Mouse (Mus musculus) kidney, postnatal 0 days (tissue): Measurements from ENCODE around the gene 1700093K21Rik. TPM values are rescaled to one million over a fixed set of nuclear protein-coding genes. Genes with fewer than 3 reads are reported as not detected.

ENCODE experiments used
- ATAC-seq: fragments of 200-750 bp; cut with Nextera tagmentation; replicated peaks from 2 replicates; pipeline ENCODE4 v1.8.0; 2017; ENCODE audit warnings: low read depth, moderate number of reproducible peaks, moderate TSS enrichment, moderate library complexity; ENCODE audit not compliant: low FRiP score
- DNase-seq: peaks from one replicate; pipeline ENCODE4 v3.0.0-alpha.2; 2016; ENCODE audit warnings: low spot score
- H3K27ac ChIP-seq: fragments of 300-500 bp; sonication (generic); 2 replicates; pipeline ENCODE4 v1.5.1; 2014; ENCODE audit warnings: mild to moderate bottlenecking
- H3K27me3 ChIP-seq: fragments of 300-500 bp; sonication (generic); 2 replicates; pipeline ENCODE4 v1.6.1; 2014; ENCODE audit warnings: low read length, mixed read lengths; ENCODE audit not compliant: insufficient read depth
- H3K36me3 ChIP-seq: fragments of 300-500 bp; sonication (generic); 2 replicates; pipeline ENCODE4 v1.6.1; 2014; ENCODE audit warnings: low read length, mixed read lengths; ENCODE audit not compliant: insufficient read depth
- H3K4me1 ChIP-seq: fragments of 300-500 bp; sonication (generic); replicated peaks from 2 replicates; pipeline ENCODE4 v1.6.1; 2014; ENCODE audit warnings: antibody characterized with exemption, low read length, mixed read lengths; ENCODE audit not compliant: insufficient read depth
- H3K4me2 ChIP-seq: fragments of 300-500 bp; sonication (generic); 2 replicates; pipeline ENCODE4 v1.6.1; 2014; ENCODE audit warnings: mild to moderate bottlenecking, low read length, moderate library complexity, mixed read lengths
- H3K4me3 ChIP-seq: fragments of 300-500 bp; sonication (generic); replicated peaks from 2 replicates; pipeline ENCODE4 v1.5.1; 2014; ENCODE audit warnings: low read depth, low read length
- H3K9ac ChIP-seq: fragments of 300-500 bp; sonication (generic); 2 replicates; pipeline ENCODE4 v1.6.1; 2014; ENCODE audit warnings: low read depth, low read length
- H3K9me3 ChIP-seq: fragments of 300-500 bp; sonication (generic); replicated peaks from 2 replicates; pipeline ENCODE4 v1.6.1; 2016; ENCODE audit warnings: low read length, inconsistent platforms, mixed read lengths
- CTCF ChIP-seq: IDR thresholded peaks from 2 replicates; pipeline ENCODE4 v1.5.1; 2016; ENCODE audit warnings: antibody characterized with exemption, low read depth, mild to moderate bottlenecking, moderate library complexity
- WGBS: fragments of 180-500 bp; shearing (Covaris S2); extraction: QIAGEN DNeasy Blood & Tissue Kit; methylation state at CpG from one replicate; pipeline ENCODE4 v1.1.7; 2014; 5-methylcytosine and 5-hydroxymethylcytosine counted together
- polyA plus RNA-seq: library from polyadenylated mRNA; unstranded; fragments of >200 nt; fragmentation: Nextera tagmentation; extraction: Ambion mirVana; gene quantifications from 2 replicates; pipeline ENCODE4 v1.2.1, GENCODE M21; 2015

The 1700093K21Rik gene
- polyA plus RNA-seq: not detected in 2 replicates

GRCm38 (mm10) chr11:23520473-23521205, at the start of gene 1700093K21Rik:
Gene 1700093K21Rik (minus strand): TSS chr11:23521155.
- Histone ChIP-seq H3K4me1 (no peaks in the 10 kb centered on the region), H3K9me3 (no peaks in the 10 kb centered on the region), H3K4me3 (no peak within 1 kb of the TSS), H3K27ac (no peak within 1 kb of the TSS), H3K9ac (no peak within 1 kb of the TSS), H3K27me3 (no peaks in the 10 kb centered on the region), H3K4me2 (no peak within 1 kb of the TSS), H3K36me3 (no peaks in the 10 kb centered on the region)
- WGBS: 49% methylated on average over 5 of the region's 5 CpGs
- TF ChIP-seq CTCF: no peak
- DNase-seq (no peak), ATAC-seq (no peak)

- Histone ChIP-seq H3K27me3 (no peaks in the 10 kb centered on the region), H3K27ac (no peak overlapping the region), H3K36me3 (peaks cover 10% of the 10 kb centered on the region), H3K4me1 (no peaks in the 10 kb centered on the region), H3K9ac (no peak overlapping the region), H3K4me2 (no peak overlapping the region), H3K9me3 (no peaks in the 10 kb centered on the region), H3K4me3 (no peak overlapping the region)
- ATAC-seq: no peak
- TF ChIP-seq CTCF: no peak
- DNase-seq: no peak
- 93% methylated on average over 7 of the region's 7 CpGs for WGBS
These were observed 49.2 kb upstream of the 1700093K21Rik start for GRCm38 (mm10) chr11:23570130-23570529.

- TF ChIP-seq CTCF: peak; percentile 87
- ATAC-seq: peak; percentile 66
These were observed 44.8 kb upstream of the 1700093K21Rik start for GRCm38 (mm10) chr11:23565761-23566160.

DNA sequence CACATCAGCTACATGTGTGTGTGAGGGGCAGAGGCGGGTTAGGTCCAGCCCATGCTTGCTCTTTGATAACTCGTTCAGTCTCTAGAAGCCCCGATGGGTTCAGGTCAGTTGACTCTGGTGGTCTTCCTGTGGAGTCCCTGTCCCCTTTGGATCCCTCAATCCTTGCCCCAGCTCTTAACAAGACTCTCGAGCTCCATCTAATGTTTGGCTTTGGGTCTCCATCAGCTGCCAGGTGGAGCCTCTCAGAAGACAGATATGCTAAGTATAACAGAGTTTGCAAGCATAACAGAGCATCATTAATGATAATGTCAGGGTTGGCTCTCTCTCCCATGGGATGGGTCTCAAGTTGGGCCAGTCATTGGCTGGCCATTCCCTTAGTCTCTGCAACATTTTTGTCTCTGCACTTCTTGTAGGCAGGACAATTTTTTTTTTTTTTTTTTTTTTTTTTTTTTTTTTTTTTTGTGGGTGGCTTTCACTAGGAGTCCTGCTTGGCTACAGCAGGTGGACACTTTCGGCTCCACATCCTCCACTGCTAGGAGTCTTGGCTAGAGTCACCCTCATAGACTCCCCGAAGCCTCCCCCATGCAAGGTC, 36.2 kb upstream of the 1700093K21Rik start:
- Histone ChIP-seq H3K4me3 (no peak overlapping the region), H3K4me2 (no peak overlapping the region), H3K4me1 (no peaks in the 10 kb centered on the region), H3K27ac (no peak overlapping the region), H3K27me3 (no peaks in the 10 kb centered on the region), H3K9ac (no peak overlapping the region), H3K9me3 (no peaks in the 10 kb centered on the region), H3K36me3 (no peaks in the 10 kb centered on the region)
- 68% methylated on average over 6 of the region's 6 CpGs for WGBS
- TF ChIP-seq CTCF: peak; percentile 10; the same call in 1 of the 2 replicates
- ATAC-seq (no peak), DNase-seq (no peak)

More at GRCm38 (mm10) chr11:23565761-23566160, 44.8 kb upstream of the 1700093K21Rik start:
- no peaks in the 10 kb centered on the region for H3K9me3 ChIP-seq
- H3K4me1 ChIP-seq: no peaks in the 10 kb centered on the region
- H3K9ac ChIP-seq: no peak overlapping the region
- 62% methylated on average over 6 of the region's 6 CpGs for WGBS
- no peaks in the 10 kb centered on the region; the same call in 1 of the 2 replicates for H3K36me3 ChIP-seq
- H3K4me2 ChIP-seq: no peak overlapping the region
- H3K27me3 ChIP-seq: no peaks in the 10 kb centered on the region
- peak; percentile 80 for DNase-seq
- H3K4me3 ChIP-seq: no peak overlapping the region
- no peak overlapping the region for H3K27ac ChIP-seq

DNA sequence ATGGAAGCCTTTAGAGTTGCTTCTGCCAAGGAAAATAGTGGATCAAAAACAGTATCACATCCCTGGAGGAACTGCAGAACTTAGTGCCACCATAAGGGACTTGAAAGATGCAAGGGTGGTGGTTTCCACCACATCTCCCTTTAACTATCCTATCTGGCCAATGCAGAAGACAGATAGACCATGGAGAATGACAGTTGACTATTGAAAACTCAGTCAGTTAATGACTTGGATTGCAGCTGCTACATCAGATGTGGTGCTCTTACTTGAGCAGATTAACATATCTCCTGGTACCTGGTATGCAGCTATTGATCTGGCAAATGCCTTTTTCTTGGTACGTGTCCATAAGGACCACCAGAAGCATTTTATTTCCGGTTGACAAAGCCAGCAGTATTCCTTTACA, 16.5 kb upstream of the 1700093K21Rik start:
- ATAC-seq: no peak
- Histone ChIP-seq H3K4me1 (no peaks in the 10 kb centered on the region), H3K27me3 (no peaks in the 10 kb centered on the region), H3K9me3 (no peaks in the 10 kb centered on the region), H3K4me2 (no peak overlapping the region), H3K4me3 (no peak overlapping the region), H3K9ac (no peak overlapping the region), H3K27ac (no peak overlapping the region), H3K36me3 (no peaks in the 10 kb centered on the region)
- DNase-seq: no peak
- no peak for TF ChIP-seq CTCF
- 88% methylated on average over 2 of the region's 2 CpGs for WGBS

DNA sequence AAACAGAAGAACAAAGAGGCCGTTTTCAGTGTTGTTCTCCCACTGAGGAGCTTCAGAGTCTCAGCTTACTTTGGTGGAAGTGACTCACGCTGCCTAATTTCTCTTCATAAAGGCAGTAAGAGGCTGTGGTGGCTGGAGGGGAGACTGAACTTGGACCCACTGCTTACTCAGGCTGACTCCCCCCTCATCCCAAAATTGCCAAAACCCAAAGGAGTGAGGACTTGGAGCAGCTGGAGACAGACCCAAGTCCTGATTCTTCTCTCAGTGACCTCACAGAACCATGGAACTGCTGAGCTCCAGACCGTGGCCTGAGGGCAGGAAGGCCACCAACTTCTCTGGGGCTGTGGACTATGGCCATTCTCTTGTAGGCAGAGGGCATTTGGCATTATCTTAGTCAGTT, 2.0 kb downstream of the 1700093K21Rik start:
- Histone ChIP-seq H3K36me3 (no peaks in the 10 kb centered on the region), H3K4me3 (no peak overlapping the region), H3K4me2 (no peak overlapping the region), H3K27ac (no peak overlapping the region), H3K9me3 (no peaks in the 10 kb centered on the region), H3K27me3 (no peaks in the 10 kb centered on the region), H3K9ac (no peak overlapping the region), H3K4me1 (no peaks in the 10 kb centered on the region)
- TF ChIP-seq CTCF: no peak
- ATAC-seq: no peak
- no peak for DNase-seq
- 66% methylated on average over 3 of the region's 3 CpGs for WGBS
